Comparison of ENCODE assay signal across 9 mouse cellular contexts in the genomic region with DNA sequence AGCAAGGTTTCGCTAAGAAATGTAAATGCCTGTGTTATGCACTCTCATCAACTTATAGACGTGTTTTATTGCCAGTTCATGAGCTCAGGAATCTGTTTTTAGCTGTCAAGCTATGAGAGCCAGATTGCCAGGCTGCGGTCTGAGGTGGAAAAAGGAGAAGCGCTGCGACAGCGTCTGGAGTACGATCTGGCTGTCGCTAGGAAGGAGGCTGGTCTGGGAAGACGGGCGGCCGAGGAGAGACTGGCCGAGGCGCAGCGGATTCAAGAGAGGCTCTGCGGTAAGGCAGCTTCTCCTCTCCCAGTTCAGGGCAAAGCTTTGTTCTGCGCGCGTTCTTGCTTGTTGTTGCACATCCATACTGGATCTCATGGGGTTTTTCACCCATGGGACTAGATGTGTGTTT. TPM values are rescaled to one million over a fixed set of nuclear protein-coding genes. Genes with fewer than 3 reads are reported as not detected.
A peak's percentile ranks its signal among the peaks of the same experiment; 100 is the strongest.
DNase-seq lines count a peak whose midpoint lies in the region; ATAC-seq lines count a peak whose summit lies in the region.
"Had no signal": no experiment of that assay in that cellular context is flagged by ENCODE, and none has a peak within 500 bp of the region (broad histone marks: within the 10 kb centered on the region; RNA-seq: fewer than 3 reads in every experiment).

No protein-coding gene starts in this region.

- 55% methylated on average over 18 of the region's 18 CpGs for WGBS in hindbrain, embryonic 16.5 days
- 73% methylated on average over 18 of the region's 18 CpGs for WGBS in hindbrain, embryonic 11.5 days

- H3K4me2 ChIP-seq in hindbrain, embryonic 16.5 days (ENCODE audit: low read length): peak overlapping the region; percentile 20
- no peak overlapping the region for H3K4me2 ChIP-seq in hindbrain, embryonic 11.5 days (replicated peaks; ENCODE audit: low read depth, low read length)

- no peaks in the 10 kb centered on the region for H3K9me3 ChIP-seq in hindbrain, embryonic 16.5 days (ENCODE audit: control insufficient read depth, low read length)
- no peaks in the 10 kb centered on the region for H3K9me3 ChIP-seq in hindbrain, embryonic 11.5 days (ENCODE audit: control insufficient read depth, low read length)

- no peak for ATAC-seq in hindbrain, embryonic 16.5 days
- ATAC-seq in hindbrain, embryonic 11.5 days (ENCODE audit: low FRiP score): no peak
- peak; percentile 39 for ATAC-seq in common myeloid progenitor, adult 5-6 weeks (replicated peaks; ENCODE audit: low read depth, poor library complexity, severe bottlenecking)
- ATAC-seq in CD4-positive, CD25-positive, alpha-beta regulatory T cell, adult 4 months: no peak
- ATAC-seq: inflammation-experienced regulatory T-cells, adult 6 months had no signal

- no peak overlapping the region for H3K4me3 ChIP-seq in hindbrain, embryonic 16.5 days (ENCODE audit: low read length)
- H3K4me3 ChIP-seq in hindbrain, embryonic 11.5 days (ENCODE audit: low read depth, low read length): no peak overlapping the region

- H3K36me3 ChIP-seq in hindbrain, embryonic 16.5 days (ENCODE audit: control insufficient read depth, insufficient read depth, low read length): no peaks in the 10 kb centered on the region
- H3K36me3 ChIP-seq in hindbrain, embryonic 11.5 days (ENCODE audit: control insufficient read depth, insufficient read depth, low read length): no peaks in the 10 kb centered on the region

- intact Hi-C loops in left cerebral cortex, postnatal 36 days (cut with DNase I): no loop called here

- H3K9ac ChIP-seq in hindbrain, embryonic 16.5 days (ENCODE audit: low read depth, low read length): 0 out of 2 replicates have a peak overlapping the region, but pooled peaks have one; percentile 7
- no peak overlapping the region for H3K9ac ChIP-seq in hindbrain, embryonic 11.5 days (ENCODE audit: low read depth, low read length)

- no peaks in the 10 kb centered on the region for H3K4me1 ChIP-seq in hindbrain, embryonic 16.5 days (ENCODE audit: control insufficient read depth, insufficient read depth, low read depth, low read length)
- no peaks in the 10 kb centered on the region for H3K4me1 ChIP-seq in hindbrain, embryonic 11.5 days (replicated peaks; ENCODE audit: control insufficient read depth, insufficient read depth, low read length)

- no peaks in the 10 kb centered on the region for H3K27me3 ChIP-seq in hindbrain, embryonic 16.5 days (replicated peaks; ENCODE audit: control insufficient read depth, insufficient read depth, low read length)
- H3K27me3 ChIP-seq in hindbrain, embryonic 11.5 days (ENCODE audit: control insufficient read depth, insufficient read depth, low read length): no peaks in the 10 kb centered on the region

- H3K27ac ChIP-seq in hindbrain, embryonic 16.5 days (ENCODE audit: low read depth, low read length): no peak overlapping the region
- no peak overlapping the region for H3K27ac ChIP-seq in hindbrain, embryonic 11.5 days (ENCODE audit: low read depth, low read length)

- peak; percentile 7 for DNase-seq in adrenal gland, postnatal 14 days
- no peak for DNase-seq in adrenal gland, adult 18-20 months (ENCODE audit: low spot score in 2 of 2)
- no peak for DNase-seq in hindbrain, embryonic 11.5 days (ENCODE audit: low spot score)
- DNase-seq in left cerebral cortex, postnatal 36 days (ENCODE audit: low spot score in 2 of 2): peak; percentile 29 to 36
- DNase-seq in B cell, adult 2 months: no peak

RNA-seq across cellular contexts. Expression of gene Ccdc171, which starts 24.2 kb away (rescaled TPM):
- total RNA-seq in adrenal gland, postnatal 14 days (2021): 1.9 TPM in 2 replicates
- total RNA-seq in adrenal gland, adult 18-20 months (2021): 1 to 10 TPM; 1.8 to 2.4 TPM
- 3.3 and 3.7 TPM in 2 replicates for polyA plus RNA-seq in hindbrain, embryonic 16.5 days (2015; fragmentation: Nextera tagmentation; extraction: Ambion mirVana)
- 3.8 and 4.5 TPM in 2 replicates for polyA plus RNA-seq in hindbrain, embryonic 11.5 days (2014; fragmentation: Nextera tagmentation; extraction: Ambion mirVana)
- 21.4 and 22.6 TPM in 2 replicates for total RNA-seq in common myeloid progenitor, adult 5-6 weeks (2017)
- 1 to 10 TPM; 2.9 to 4.7 TPM for total RNA-seq in left cerebral cortex, postnatal 36 days (2021)
- polyA plus RNA-seq in CD4-positive, CD25-positive, alpha-beta regulatory T cell, adult 4 months (2017; shearing (Covaris generic)): 10 to 100 TPM; 16.3 to 19.5 TPM

Comparison
In these comparisons a context has a peak if more than half of its experiments do, and no peak if none do; other contexts are left out.
1. DNase-seq: peak in adrenal gland, postnatal 14 days (single experiment) and left cerebral cortex, postnatal 36 days (2 of 2); none in adrenal gland, adult 18-20 months (0 of 2), hindbrain, embryonic 11.5 days (single experiment) and B cell, adult 2 months (0 of 2).